Mouse (Mus musculus): ENCODE measurements at regions not wholly inside any gene's neighbourhood (a gene's known extent, or its start where the extent isn't known, plus 50 kb on each side); places are given as distances from the start of the nearest gene placed in this dataset.

DNA sequence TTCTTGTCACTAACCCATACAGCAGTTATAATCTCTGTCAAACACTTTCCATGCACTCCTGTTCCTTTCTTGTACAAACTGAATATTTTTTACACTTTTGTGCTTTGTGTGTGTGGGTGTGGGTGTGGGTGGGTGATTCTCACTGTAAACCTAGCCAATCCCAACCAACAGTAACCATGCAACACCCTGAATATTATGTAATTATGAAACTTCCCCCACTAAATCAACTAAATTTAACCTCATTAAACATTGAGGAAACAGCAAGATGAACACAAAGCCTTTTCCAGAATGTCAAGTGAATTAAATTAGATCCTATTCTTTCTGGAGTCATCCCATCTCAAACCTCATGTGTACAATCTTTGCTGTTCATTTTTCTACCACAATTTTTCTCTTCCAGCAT, 197.0 kb upstream of the Cxadr start:
- no peak for DNase-seq
- TF ChIP-seq CTCF (IDR thresholded peaks at IDR 0.05; ENCODE audit: insufficient read depth, low read length) (no peak), POLR2A (IDR thresholded peaks at IDR 0.05; ENCODE audit: borderline replicate concordance, extremely low read depth, low read depth, low read length) (no peak)
- no peak overlapping the region for H3K4me3 ChIP-seq (replicated peaks; ENCODE audit: extremely low read depth, low read depth, low read length)

DNA sequence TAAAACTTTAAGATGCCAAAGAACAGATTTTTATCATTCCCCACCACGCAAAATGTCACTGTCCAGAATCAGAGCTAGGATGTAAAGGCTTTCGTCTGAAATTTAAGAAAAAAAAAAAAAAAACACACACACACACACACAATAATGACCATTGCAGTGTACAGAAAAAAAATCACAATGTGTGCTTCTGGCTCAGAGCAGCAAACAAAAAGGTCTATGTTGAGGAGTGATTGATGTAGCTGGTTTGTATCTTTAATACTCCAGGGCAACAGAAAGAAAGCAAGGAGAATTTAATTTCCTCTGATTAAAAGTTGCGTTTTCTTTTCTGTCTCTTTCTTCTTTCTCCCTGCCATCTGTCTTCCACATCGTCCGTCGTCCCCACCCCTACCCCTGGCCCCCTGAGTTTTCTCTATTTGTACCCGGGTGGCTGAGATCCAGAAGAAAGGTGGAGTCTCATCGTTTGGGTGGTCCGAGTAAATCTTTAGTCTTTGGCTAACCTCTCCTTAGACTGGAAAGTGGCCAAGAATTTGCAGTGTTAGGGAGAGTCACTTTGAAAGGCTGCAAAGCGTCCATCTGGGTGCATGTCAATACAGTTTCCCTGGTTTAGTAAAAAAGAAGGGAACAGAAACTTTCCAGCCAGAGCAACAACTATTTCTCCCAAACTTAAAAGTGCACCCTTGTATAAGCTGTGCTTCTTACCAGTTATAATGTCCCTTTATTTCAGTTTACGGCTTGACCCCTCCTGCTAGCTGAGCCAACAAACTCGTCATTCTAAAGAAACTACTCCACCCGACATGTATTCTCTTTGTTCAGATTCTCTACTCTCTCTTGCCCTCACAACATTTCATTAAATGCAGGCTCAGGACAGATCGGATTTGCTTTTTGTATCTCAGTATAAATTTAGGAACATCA, 199.6 kb upstream of the Cxadr start:
- no peaks in the 10 kb centered on the region for H3K4me1 ChIP-seq (ENCODE audit: control insufficient read depth, insufficient read depth, low read length)
- H3K4me3 ChIP-seq (replicated peaks; ENCODE audit: extremely low read depth, low read depth, low read length), result no peak overlapping the region
- TF ChIP-seq CTCF (IDR thresholded peaks at IDR 0.05; ENCODE audit: insufficient read depth, low read length) (no peak), POLR2A (IDR thresholded peaks at IDR 0.05; ENCODE audit: borderline replicate concordance, extremely low read depth, low read depth, low read length) (no peak)
- WGBS, result 27% methylated on average over 14 of the region's 14 CpGs
- DNase-seq, result no peak

More for the DNA sequence above, 197.0 kb upstream of the Cxadr start:
- no peaks in the 10 kb centered on the region for H3K4me1 ChIP-seq (ENCODE audit: control insufficient read depth, insufficient read depth, low read length)

DNA sequence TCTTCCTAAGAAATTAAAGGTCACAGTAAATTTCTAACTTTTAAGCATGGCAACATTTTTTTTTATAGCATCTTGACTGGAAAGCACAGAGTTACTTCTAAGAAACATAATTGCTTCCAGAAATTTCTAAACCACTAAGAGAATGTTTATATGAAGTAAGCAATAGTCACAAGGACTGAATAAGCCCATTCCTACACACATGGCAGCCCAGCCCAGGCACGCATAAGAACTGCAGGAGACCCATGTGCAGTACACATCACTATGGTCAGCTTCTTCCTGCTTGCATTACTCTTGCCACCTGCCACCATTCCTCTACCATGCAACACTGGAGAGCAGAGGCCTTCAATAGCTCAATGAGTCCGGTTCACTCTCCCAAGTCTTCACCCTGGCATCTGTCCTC, 201.4 kb upstream of the Cxadr start:
- no peak for DNase-seq
- WGBS, result 91% methylated on average over 2 of the region's 2 CpGs
- TF ChIP-seq CTCF (IDR thresholded peaks at IDR 0.05; ENCODE audit: insufficient read depth, low read length) (no peak), POLR2A (IDR thresholded peaks at IDR 0.05; ENCODE audit: borderline replicate concordance, extremely low read depth, low read depth, low read length) (no peak)

DNA sequence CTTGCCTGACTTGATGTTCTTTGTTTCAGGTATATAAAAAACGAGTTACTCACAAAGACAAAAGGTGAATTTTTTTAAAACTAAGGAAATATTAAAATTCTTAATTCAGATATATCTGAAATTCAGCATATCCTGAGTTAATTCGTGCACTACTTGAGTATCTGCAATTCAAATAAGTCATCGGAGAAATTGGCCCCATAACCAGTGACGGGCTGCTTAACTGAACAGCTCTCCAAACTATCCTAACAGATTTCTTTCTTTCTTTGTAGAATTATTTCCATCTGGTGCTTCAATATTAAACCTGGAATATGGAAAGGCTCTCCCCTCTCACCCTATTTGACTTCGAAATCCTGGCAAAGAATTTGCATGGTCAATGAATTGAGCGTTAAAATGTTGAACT, 202.2 kb upstream of the Cxadr start:
- WGBS, result 63% methylated on average over 6 of the region's 6 CpGs
- no peak for TF ChIP-seq POLR2A (IDR thresholded peaks at IDR 0.05; ENCODE audit: borderline replicate concordance, extremely low read depth, low read depth, low read length)
- TF ChIP-seq CTCF (IDR thresholded peaks at IDR 0.05; ENCODE audit: insufficient read depth, low read length), result no peak
- DNase-seq, result no peak
- H3K4me1 ChIP-seq (ENCODE audit: control insufficient read depth, insufficient read depth, low read length), result no peaks in the 10 kb centered on the region
- H3K4me3 ChIP-seq (replicated peaks; ENCODE audit: extremely low read depth, low read depth, low read length), result no peak overlapping the region

More for the DNA sequence above, 201.4 kb upstream of the Cxadr start:
- Histone ChIP-seq H3K4me3 (replicated peaks; ENCODE audit: extremely low read depth, low read depth, low read length) (no peak overlapping the region), H3K4me1 (ENCODE audit: control insufficient read depth, insufficient read depth, low read length) (no peaks in the 10 kb centered on the region)

DNA sequence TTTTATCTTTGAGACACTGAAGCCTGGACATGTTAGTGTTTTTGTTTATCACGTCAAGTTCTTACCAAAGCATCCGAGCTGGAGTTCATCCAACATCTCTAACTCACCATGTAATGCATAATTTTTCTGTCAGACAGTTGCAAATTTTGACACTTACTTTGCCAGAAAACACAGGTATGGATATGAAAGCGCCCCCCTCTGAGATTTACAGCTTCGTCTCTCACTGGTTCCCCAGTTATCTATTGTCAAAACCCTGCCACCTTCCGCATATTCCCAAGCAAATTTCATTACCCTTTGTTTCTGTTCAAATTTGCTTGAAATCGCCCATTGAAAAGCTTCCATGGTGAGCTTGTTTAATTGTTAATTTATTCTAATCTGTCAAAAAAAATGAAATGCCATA, 202.7 kb upstream of the Cxadr start:
- Histone ChIP-seq H3K4me3 (replicated peaks; ENCODE audit: extremely low read depth, low read depth, low read length) (no peak overlapping the region), H3K4me1 (ENCODE audit: control insufficient read depth, insufficient read depth, low read length) (no peaks in the 10 kb centered on the region)
- no peak for DNase-seq
- TF ChIP-seq CTCF (IDR thresholded peaks at IDR 0.05; ENCODE audit: insufficient read depth, low read length), result no peak
- no peak for TF ChIP-seq POLR2A (IDR thresholded peaks at IDR 0.05; ENCODE audit: borderline replicate concordance, extremely low read depth, low read depth, low read length)
- 85% methylated on average over 6 of the region's 6 CpGs for WGBS

DNA sequence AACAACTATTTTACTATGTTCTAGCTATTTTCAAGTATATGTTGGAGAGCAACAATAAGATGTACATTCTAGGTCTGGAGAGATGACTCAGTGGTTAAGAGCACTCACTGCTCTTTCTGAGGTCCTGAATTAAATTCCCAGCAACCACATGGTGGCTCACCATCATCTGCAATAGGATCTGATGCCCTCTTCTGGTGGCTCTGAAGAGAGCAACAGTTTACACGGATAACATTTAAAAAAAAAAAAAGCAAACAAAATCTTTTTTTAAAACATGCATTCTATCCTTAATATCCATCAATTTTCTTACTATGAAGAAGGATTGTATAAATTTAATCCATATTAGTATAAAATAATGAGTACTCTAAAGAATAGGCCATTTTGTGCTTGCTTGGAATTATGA, 204.7 kb upstream of the Cxadr start:
- no peak for TF ChIP-seq CTCF (IDR thresholded peaks at IDR 0.05; ENCODE audit: insufficient read depth, low read length)
- WGBS, result 50% methylated on average over 1 of the region's 1 CpGs

DNA sequence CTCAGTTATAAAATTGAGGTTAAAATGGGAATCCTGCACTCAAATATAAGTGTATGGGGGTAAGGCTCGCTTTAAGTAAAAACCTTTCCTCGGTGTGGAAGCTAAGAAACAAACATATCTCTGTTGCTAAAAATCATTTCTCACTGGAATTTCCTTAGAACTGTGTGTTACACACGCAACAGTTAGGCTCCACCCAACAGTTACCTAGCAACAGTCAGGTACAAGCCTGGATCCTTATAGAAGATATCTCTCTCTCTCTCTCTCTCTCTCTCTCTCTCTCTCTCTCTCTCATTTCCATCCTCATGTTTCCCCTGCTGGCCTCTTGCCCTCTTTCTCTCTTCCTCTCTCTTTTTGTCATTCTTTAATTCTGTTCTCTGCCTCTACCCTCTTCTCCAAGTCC, 211.1 kb upstream of the Cxadr start:
- Histone ChIP-seq H3K4me1 (ENCODE audit: control insufficient read depth, insufficient read depth, low read length) (no peaks in the 10 kb centered on the region), H3K4me3 (replicated peaks; ENCODE audit: extremely low read depth, low read depth, low read length) (no peak overlapping the region)
- TF ChIP-seq CTCF (IDR thresholded peaks at IDR 0.05; ENCODE audit: insufficient read depth, low read length) (no peak), POLR2A (IDR thresholded peaks at IDR 0.05; ENCODE audit: borderline replicate concordance, extremely low read depth, low read depth, low read length) (no peak)
- WGBS, result 72% methylated on average over 3 of the region's 3 CpGs
- no peak for DNase-seq

More for the DNA sequence above, 204.7 kb upstream of the Cxadr start:
- no peak overlapping the region for H3K4me3 ChIP-seq (replicated peaks; ENCODE audit: extremely low read depth, low read depth, low read length)
- H3K4me1 ChIP-seq (ENCODE audit: control insufficient read depth, insufficient read depth, low read length), result no peaks in the 10 kb centered on the region
- no peak for DNase-seq

DNA sequence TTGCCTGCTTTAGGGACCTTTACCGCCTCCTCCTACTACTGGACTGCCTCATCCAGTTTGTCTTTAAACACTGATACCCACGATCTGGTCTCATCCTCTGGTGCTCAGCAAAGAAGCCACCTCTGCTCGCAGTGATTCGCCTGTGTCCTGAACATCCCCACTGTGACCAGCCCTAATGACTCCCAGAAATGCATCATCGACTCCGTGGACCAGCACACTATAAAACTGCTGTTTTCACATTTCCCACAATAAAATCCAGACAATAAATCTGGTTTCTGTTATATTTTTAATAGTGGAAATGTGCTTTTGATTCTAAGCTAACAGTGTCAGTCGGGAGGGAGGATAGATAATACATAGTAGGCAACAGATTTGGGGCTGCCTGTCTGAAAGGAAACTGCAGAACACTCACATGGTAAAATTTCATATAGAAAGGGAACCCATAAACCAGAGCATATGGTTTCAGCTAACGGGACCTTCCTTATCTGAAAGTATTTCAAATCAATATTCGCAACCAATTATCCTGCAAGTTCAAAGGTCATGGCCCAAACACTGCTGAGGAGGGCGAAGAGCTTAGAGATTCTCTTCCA, 233.7 kb upstream of the Cxadr start:
- no peak overlapping the region for H3K4me3 ChIP-seq (replicated peaks; ENCODE audit: extremely low read depth, low read depth, low read length)
- TF ChIP-seq CTCF (IDR thresholded peaks at IDR 0.05; ENCODE audit: insufficient read depth, low read length), result no peak
- no peak for TF ChIP-seq POLR2A (IDR thresholded peaks at IDR 0.05; ENCODE audit: borderline replicate concordance, extremely low read depth, low read depth, low read length)
- no peaks in the 10 kb centered on the region for H3K4me1 ChIP-seq (ENCODE audit: control insufficient read depth, insufficient read depth, low read length)
- WGBS, result 82% methylated on average over 10 of the region's 10 CpGs
- DNase-seq, result no peak

DNA sequence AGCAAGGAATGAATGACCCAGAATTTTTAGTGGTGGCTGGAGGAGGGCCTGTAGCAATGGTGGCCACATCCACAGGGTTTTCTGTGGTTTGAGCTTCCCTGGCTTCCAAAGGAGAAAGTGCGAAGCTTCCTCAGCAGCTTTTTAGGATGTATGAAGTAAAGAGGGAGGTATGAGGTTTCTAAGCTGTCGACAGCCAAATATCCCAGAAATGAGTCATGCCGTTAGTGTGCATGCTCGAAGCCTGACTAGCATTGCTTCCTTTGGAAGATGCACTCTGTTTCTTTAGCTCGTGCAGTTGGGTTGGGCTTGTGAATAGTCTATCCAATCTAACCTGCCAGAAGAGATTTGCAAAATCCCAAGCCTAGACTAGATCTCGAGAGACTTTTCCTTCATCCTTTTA, 240.8 kb upstream of the Cxadr start:
- TF ChIP-seq POLR2A (IDR thresholded peaks at IDR 0.05; ENCODE audit: borderline replicate concordance, extremely low read depth, low read depth, low read length) (no peak), CTCF (IDR thresholded peaks at IDR 0.05; ENCODE audit: insufficient read depth, low read length) (no peak)
- WGBS, result 81% methylated on average over 6 of the region's 6 CpGs
- Histone ChIP-seq H3K4me3 (replicated peaks; ENCODE audit: extremely low read depth, low read depth, low read length) (no peak overlapping the region), H3K4me1 (ENCODE audit: control insufficient read depth, insufficient read depth, low read length) (no peaks in the 10 kb centered on the region)
- DNase-seq, result no peak

DNA sequence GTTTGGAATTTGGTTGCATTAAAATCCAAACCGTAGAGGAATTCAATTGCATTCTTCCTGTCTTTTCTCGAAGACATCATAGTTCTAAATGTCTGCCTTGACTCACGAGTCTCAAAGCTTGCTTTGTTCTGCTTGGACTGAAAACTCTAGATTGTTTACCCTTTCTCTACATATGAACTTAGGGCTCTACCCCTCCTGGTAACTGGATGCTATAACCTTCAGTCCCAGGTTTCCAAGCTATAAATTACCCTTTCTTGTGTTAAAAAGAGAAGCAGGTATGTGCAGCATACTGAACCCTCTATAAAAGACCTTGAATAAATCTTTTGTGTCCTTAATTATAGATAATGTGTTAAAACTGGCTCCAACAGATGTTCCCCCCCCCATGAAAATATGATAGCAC, 243.7 kb upstream of the Cxadr start:
- WGBS, result 71% methylated on average over 3 of the region's 3 CpGs
- DNase-seq, result no peak
- no peak for TF ChIP-seq POLR2A (IDR thresholded peaks at IDR 0.05; ENCODE audit: borderline replicate concordance, extremely low read depth, low read depth, low read length)
- TF ChIP-seq CTCF (IDR thresholded peaks at IDR 0.05; ENCODE audit: insufficient read depth, low read length), result no peak
- Histone ChIP-seq H3K4me1 (ENCODE audit: control insufficient read depth, insufficient read depth, low read length) (no peaks in the 10 kb centered on the region), H3K4me3 (replicated peaks; ENCODE audit: extremely low read depth, low read depth, low read length) (no peak overlapping the region)

All from lung, adult 2 months (tissue).